Mouse (Mus musculus) lung, adult 2 months (tissue): ENCODE results near the gene Acot10.

Source experiments
- CTCF ChIP-seq: fragments of 200-500 bp; IDR thresholded peaks from 2 replicates; pipeline ENCODE4 v1.5.1; 2011; ENCODE audit warnings: mild to moderate bottlenecking, low read length, control low read depth; ENCODE audit not compliant: insufficient read depth
- POLR2A ChIP-seq: fragments of 200-500 bp; IDR thresholded peaks from 2 replicates; pipeline ENCODE4 v1.6.1; 2011; ENCODE audit warnings: low read depth, mild to moderate bottlenecking, control low read depth, low read length, borderline replicate concordance; ENCODE audit errors: extremely low read depth

- TF ChIP-seq CTCF = no peak
- TF ChIP-seq POLR2A = no peak
Measured at GRCm38 (mm10) chr15:20667350-20667749, 800 bp upstream of the Acot10 start.
